Mouse (Mus musculus): ENCODE measurements around the gene Edc3.

- TF ChIP-seq CTCF (IDR thresholded peaks at IDR 0.05), result no peak
- TF ChIP-seq POLR2A (IDR thresholded peaks at IDR 0.05; ENCODE audit: insufficient read depth, low read depth, low read length), result no peak
Observed at GRCm38 (mm10) chr9:57694108-57694507, 14.2 kb upstream of the Edc3 start.
